Mouse (Mus musculus) limb, embryonic 11.5 days (tissue): ENCODE data around the gene Sh2d5. TPM values are rescaled to one million over a fixed set of nuclear protein-coding genes. Genes with fewer than 3 reads are reported as not detected.

Experiments used
- ATAC-seq: fragments of 200-750 bp; cut with Nextera tagmentation; 2 replicates; pipeline ENCODE4 v1.8.0; 2017; ENCODE audit warnings: low read depth; ENCODE audit not compliant: insufficient number of reproducible peaks, low FRiP score, low TSS enrichment
- DNase-seq: peaks from one replicate; pipeline ENCODE4 v3.0.0-alpha.2; 2015; ENCODE audit warnings: low spot score
- H3K27ac ChIP-seq: fragments of 300-500 bp; sonication (generic); replicated peaks from 2 replicates; pipeline ENCODE4 v1.5.1; 2014; ENCODE audit warnings: low read depth, mild to moderate bottlenecking, low read length
- H3K27me3 ChIP-seq: fragments of 300-500 bp; sonication (generic); 2 replicates; pipeline ENCODE4 v1.6.1; 2014; ENCODE audit warnings: mild to moderate bottlenecking, low read length, mixed read lengths; ENCODE audit not compliant: control insufficient read depth, insufficient read depth
- H3K36me3 ChIP-seq: fragments of 300-500 bp; sonication (generic); 2 replicates; pipeline ENCODE4 v1.6.1; 2014; ENCODE audit warnings: mild to moderate bottlenecking, low read length, moderate library complexity, mixed read lengths; ENCODE audit not compliant: control insufficient read depth, insufficient read depth
- H3K4me1 ChIP-seq: fragments of 300-500 bp; sonication (generic); 2 replicates; pipeline ENCODE4 v1.6.1; 2014; ENCODE audit warnings: low read length, mixed read lengths; ENCODE audit not compliant: control insufficient read depth, insufficient read depth
- H3K4me2 ChIP-seq: fragments of 300-500 bp; sonication (generic); 2 replicates; pipeline ENCODE4 v1.6.1; 2014; ENCODE audit warnings: low read depth, mild to moderate bottlenecking, moderate library complexity; ENCODE audit not compliant: severe bottlenecking
- H3K4me3 ChIP-seq: fragments of 300-500 bp; sonication (generic); 2 replicates; pipeline ENCODE4 v1.5.1; 2014; ENCODE audit warnings: low read depth, low read length
- H3K9ac ChIP-seq: fragments of 300-500 bp; sonication (generic); 2 replicates; pipeline ENCODE4 v1.6.1; 2014; ENCODE audit warnings: mild to moderate bottlenecking, low read length
- H3K9me3 ChIP-seq: fragments of 300-500 bp; sonication (generic); 2 replicates; pipeline ENCODE4 v1.6.1; 2016; ENCODE audit warnings: low read length; ENCODE audit not compliant: control insufficient read depth
- WGBS: fragments of 180-500 bp; shearing (Covaris S2); extraction: QIAGEN DNeasy Blood & Tissue Kit; methylation state at CpG from one replicate; pipeline ENCODE4 v1.1.7; 2014; 5-methylcytosine and 5-hydroxymethylcytosine counted together
- polyA plus RNA-seq: library from polyadenylated mRNA; unstranded; fragments of >200 nt; fragmentation: Nextera tagmentation; extraction: Ambion mirVana; gene quantifications from 2 replicates; pipeline ENCODE4 v1.2.1, GENCODE M21; 2014

The Sh2d5 gene
- polyA plus RNA-seq, 1 experiment from 2014 or later: 1.3 TPM

DNA sequence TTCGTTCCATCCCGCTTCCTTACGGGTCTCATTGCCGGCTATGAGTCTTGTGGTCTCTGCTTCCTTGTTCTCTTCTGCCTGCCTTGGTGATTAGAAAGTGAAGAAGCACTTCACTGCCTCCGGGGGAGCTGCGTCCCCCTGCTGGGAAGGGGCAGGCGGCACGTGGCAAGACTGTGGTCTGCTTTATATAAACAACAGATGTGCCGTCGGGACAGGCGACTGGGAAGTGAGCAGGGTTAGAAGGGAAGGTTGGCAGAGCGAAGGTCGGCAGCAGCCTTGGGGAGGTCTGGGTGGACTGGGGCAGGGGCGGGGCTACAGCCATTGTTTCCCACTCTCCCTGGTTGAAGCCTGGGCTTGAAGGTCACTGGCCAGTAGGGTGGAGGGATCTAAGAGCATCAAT is 1.6 kb downstream of the Sh2d5 start:
- WGBS: under 1% methylated on average over 14 of the region's 14 CpGs
- Histone ChIP-seq H3K9ac (no peak overlapping the region), H3K4me3 (no peak overlapping the region; the same call in 1 of the 2 replicates), H3K4me1 (peaks cover 35% of the 10 kb centered on the region), H3K27ac (0 out of 2 replicates have a peak overlapping the region, but pooled peaks have one; percentile 26), H3K27me3 (peaks cover 24% of the 10 kb centered on the region), H3K4me2 (peak overlapping the region; percentile 46), H3K9me3 (no peaks in the 10 kb centered on the region), H3K36me3 (peaks cover 5% of the 10 kb centered on the region)
- DNase-seq: peak; percentile 78
- peak; percentile 38; the same call in 1 of the 2 replicates for ATAC-seq

DNA sequence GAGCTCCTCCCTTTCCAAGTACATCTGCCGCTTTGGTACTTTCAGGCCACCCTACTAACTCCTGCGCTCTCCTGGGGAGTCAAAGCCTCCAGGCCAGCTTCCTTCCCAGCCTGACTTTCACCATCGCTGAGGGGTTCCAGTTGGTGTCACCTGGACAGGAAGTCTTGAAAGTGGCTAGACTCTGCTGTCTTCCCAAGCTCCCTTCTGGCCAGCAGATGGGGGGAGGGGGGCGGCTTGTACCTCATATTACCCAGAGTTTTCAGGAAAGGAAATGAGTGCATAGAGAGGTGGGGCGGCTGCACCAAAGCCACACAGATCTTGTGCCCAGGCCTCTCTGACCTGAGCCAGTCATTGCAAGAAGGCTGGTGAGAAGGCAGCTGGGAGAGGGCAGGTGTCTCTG is 2.0 kb downstream of the Sh2d5 start:
- peaks cover 5% of the 10 kb centered on the region for H3K36me3 ChIP-seq
- H3K4me2 ChIP-seq: peak overlapping the region; percentile 46
- peak; percentile 65 for DNase-seq
- peaks cover 24% of the 10 kb centered on the region for H3K27me3 ChIP-seq
- H3K27ac ChIP-seq: 0 out of 2 replicates have a peak overlapping the region, but pooled peaks have one; percentile 26
- peak overlapping the region; percentile 19; the same call in 1 of the 2 replicates for H3K9ac ChIP-seq
- no peak for ATAC-seq
- H3K9me3 ChIP-seq: no peaks in the 10 kb centered on the region
- WGBS: 5% methylated on average over 5 of the region's 5 CpGs
- no peak overlapping the region for H3K4me3 ChIP-seq
- H3K4me1 ChIP-seq: peaks cover 35% of the 10 kb centered on the region

DNA sequence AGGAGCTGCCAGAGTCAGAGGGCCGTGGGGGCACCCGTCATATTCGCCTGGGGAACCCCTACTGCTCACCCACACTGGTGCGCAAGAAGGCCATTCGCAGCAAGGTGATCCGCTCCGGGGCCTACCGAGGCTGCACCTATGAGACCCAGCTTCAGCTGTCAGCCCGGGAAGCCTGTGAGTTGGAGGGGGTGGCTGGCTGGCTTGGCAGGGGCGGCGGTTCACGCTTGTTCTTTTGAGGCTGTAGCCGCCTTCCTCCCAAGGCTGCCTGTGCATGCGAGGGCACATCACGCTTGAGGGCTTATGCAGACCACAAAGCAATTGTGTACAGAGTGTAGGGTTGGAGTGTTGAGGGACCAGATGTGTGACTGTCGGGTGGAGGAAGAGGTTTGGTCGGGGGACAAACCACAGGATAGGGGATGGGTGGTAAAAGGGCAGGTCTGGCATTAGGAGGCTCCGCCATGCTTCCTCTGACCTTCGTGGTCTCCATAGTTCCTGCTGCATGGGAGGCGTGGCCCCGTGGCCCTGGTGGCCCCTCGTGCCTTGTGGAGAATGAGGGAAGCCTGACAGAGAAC is 7.0 kb downstream of the Sh2d5 start:
- Histone ChIP-seq H3K27me3 (peaks cover 13% of the 10 kb centered on the region), H3K4me2 (no peak overlapping the region), H3K4me1 (peaks cover 10% of the 10 kb centered on the region), H3K36me3 (no peaks in the 10 kb centered on the region), H3K4me3 (no peak overlapping the region), H3K9ac (no peak overlapping the region), H3K27ac (no peak overlapping the region), H3K9me3 (no peaks in the 10 kb centered on the region)
- ATAC-seq (no peak), DNase-seq (no peak)
- 86% methylated on average over 22 of the region's 22 CpGs for WGBS

DNA sequence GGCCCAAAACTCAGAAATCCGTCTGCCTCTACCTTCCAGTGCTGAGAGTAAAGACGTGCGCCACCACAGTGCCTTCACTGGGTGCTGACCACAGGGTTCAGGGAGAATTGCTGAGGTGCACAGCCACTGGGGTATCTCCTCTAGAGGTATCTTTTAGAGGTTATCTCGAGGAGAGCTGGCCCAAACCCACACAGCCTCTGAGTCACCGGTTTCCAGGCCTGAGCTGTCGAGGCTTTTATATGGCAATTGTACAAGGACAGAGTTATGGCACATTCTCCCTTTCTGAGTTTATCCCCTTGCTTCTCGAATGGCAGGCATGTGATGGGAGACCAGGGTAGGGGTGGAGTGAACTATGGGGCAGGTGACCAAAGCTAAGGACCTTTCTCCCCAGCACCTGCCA is 8.5 kb downstream of the Sh2d5 start:
- H3K9me3 ChIP-seq: no peaks in the 10 kb centered on the region
- no peak overlapping the region for H3K27ac ChIP-seq
- ATAC-seq (no peak), DNase-seq (no peak)
- H3K27me3 ChIP-seq: peaks cover 19% of the 10 kb centered on the region; the same call in 1 of the 2 replicates
- H3K4me1 ChIP-seq: no peaks in the 10 kb centered on the region
- H3K4me3 ChIP-seq: no peak overlapping the region
- no peak overlapping the region for H3K9ac ChIP-seq
- H3K36me3 ChIP-seq: no peaks in the 10 kb centered on the region
- 82% methylated on average over 7 of the region's 7 CpGs for WGBS
- H3K4me2 ChIP-seq: no peak overlapping the region

DNA sequence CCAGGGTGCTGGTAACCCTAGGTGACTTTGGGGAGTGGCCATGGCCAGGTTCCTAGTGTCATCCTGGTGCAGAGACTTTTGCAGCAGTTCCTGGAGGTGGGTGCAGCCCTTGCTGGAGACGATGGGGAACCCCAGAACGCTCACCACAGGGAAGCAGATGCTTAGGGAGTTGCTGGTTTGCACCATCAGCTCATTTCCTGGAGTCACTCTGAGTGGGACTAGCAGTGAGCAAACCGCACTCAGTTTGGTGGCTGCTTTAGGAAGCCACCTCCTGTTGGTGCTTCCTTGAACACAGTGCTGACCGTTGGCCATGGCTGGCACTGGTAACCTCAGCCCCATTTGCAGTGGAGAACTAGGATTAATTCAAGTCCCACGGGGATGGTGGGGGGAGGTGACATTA is 9.3 kb downstream of the Sh2d5 start:
- Histone ChIP-seq H3K27me3 (peaks cover 18% of the 10 kb centered on the region; the same call in 1 of the 2 replicates), H3K4me1 (no peaks in the 10 kb centered on the region), H3K27ac (no peak overlapping the region), H3K36me3 (no peaks in the 10 kb centered on the region), H3K4me3 (no peak overlapping the region), H3K9me3 (no peaks in the 10 kb centered on the region), H3K4me2 (no peak overlapping the region), H3K9ac (no peak overlapping the region)
- DNase-seq: no peak
- ATAC-seq: no peak
- 82% methylated on average over 5 of the region's 5 CpGs for WGBS

DNA sequence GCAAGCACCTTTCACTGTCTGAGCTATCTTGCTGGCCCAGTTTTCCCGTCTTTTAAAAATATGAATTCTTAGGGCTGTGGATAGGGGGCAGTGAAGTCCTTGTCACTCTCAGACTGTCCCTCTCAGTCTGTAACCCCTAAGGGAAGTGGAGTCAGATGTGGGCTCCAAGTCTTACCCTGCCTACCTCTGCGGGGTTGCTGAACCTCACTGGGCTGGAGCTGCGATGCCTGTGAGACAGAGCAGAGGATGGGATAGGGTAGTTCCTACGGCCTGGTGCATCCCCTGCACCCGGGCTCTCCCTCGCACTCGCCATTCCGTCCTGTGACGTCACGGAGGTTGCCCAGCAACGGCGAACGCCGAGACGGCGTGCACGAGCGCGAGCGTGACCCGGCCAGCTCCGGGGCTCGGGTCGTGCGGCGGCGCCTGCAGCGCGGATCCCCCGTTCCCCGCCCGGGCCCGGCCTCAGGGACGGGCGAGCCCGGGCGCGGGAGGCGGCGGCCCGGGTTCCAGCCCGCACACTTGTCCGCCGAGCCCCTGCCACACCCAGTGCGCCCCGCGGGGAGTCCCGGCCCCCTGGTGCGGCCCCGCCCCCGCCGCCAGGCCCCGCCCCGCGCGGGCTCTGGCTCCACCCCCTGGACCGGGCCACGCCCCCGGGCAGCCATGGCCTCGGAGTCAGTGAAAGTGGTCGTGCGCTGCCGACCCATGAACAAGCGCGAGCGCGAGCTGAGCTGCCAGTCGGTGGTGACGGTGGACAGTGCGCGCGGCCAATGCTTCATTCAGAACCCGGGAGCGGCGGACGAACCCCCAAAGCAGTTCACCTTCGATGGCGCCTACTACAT is 11.9 kb downstream of the Sh2d5 start:
- no peaks in the 10 kb centered on the region for H3K9me3 ChIP-seq
- under 1% methylated on average over 68 of the region's 78 CpGs for WGBS
- peak overlapping the region; percentile 47 for H3K4me3 ChIP-seq
- H3K27me3 ChIP-seq: peaks cover 9% of the 10 kb centered on the region; the same call in 1 of the 2 replicates
- peak overlapping the region; percentile 69 for H3K4me2 ChIP-seq
- H3K27ac ChIP-seq: no peak overlapping the region
- H3K4me1 ChIP-seq: no peaks in the 10 kb centered on the region
- peak overlapping the region; percentile 9; the same call in 1 of the 2 replicates for H3K9ac ChIP-seq
- DNase-seq (peak; percentile 94), ATAC-seq (peak; percentile 92)
- no peaks in the 10 kb centered on the region for H3K36me3 ChIP-seq

DNA sequence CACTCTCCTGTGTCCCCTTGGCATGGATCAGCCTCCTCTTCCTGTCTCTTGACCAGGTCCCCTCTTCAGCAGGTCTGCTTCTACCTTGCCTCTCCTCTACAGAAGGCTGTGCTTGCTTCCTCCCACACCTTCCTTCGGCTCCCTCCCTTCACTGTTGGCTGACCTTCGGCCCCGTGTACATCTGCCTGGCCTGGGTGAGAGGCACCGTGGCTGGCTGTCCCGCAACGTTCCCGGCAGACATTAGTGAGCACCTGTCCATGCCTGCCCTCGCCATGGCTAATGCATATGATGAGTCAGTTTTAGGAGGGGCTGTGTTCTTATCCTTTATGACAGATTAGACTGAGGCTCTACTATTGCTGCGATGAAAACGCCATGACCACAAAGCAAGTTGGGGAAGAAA is 17.7 kb downstream of the Sh2d5 start:
- Histone ChIP-seq H3K4me3 (no peak overlapping the region), H3K4me1 (no peaks in the 10 kb centered on the region), H3K9me3 (no peaks in the 10 kb centered on the region), H3K9ac (no peak overlapping the region), H3K27me3 (peaks cover 7% of the 10 kb centered on the region; the same call in 1 of the 2 replicates), H3K4me2 (no peak overlapping the region), H3K27ac (no peak overlapping the region), H3K36me3 (no peaks in the 10 kb centered on the region)
- 91% methylated on average over 10 of the region's 10 CpGs for WGBS
- DNase-seq (no peak), ATAC-seq (no peak)

DNA sequence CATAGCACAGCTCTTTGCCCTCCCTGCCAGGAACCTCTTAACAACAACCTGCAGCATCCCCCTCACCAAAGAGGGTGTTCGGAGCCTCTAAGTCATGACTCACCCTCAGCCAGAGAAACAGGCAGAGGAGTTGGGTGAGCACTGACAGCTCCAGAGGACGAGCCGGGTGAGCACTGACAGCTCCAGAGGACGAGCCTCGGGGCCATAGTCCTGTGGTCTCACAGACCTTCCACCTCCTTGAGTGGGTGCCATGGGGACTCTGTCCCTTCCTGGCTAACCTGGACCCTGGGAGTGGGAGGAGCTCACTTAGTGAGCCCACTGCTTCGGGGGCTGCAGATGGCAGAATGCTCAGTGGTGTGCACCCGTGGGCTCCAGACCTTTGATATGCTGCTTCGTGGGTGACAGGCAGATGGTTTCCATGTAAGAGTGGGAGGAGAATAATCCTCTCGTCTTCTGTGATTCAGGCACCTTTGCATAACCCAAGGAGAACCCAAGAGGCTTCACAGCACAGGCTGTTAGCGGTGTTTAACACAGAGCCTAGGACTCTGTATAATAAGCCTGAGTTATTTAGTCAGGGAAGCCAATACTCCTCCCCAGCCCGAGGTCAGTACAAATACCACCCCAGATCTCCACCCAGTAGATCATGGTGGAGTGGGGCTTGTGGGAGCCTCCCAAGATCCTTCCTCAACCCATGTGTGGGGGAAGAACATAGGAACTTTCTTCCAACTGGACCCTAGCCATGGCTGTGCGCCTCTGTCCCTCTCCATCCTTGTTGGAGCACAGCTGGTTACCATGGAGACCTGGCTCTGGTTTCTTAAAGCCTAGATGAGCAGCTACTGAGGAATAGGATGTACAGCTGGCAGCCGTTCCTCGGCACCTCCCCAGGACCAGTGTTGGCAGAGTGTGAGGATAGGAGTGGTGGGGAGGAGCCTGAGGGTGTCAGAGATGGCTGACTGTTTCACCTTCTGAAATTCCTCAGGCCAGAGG is 22.1 kb downstream of the Sh2d5 start:
- Histone ChIP-seq H3K27me3 (no peaks in the 10 kb centered on the region), H3K4me1 (no peaks in the 10 kb centered on the region), H3K4me3 (no peak overlapping the region), H3K9ac (no peak overlapping the region), H3K9me3 (no peaks in the 10 kb centered on the region), H3K27ac (no peak overlapping the region), H3K4me2 (no peak overlapping the region), H3K36me3 (no peaks in the 10 kb centered on the region)
- DNase-seq (no peak), ATAC-seq (no peak)
- 75% methylated on average over 14 of the region's 14 CpGs for WGBS
